Mouse (Mus musculus) megakaryocyte, embryonic 14.5 days (primary cell): ENCODE measurements around the gene Aunip.

Experiments used
- FLI1 ChIP-seq: IDR thresholded peaks from 2 replicates; pipeline ENCODE4 v1.6.1; 2012; ENCODE audit warnings: low read length, inconsistent platforms, mixed read lengths
- GATA1 ChIP-seq: IDR thresholded peaks from 3 replicates; pipeline ENCODE4 v1.6.1; 2012; ENCODE audit warnings: mixed read lengths, low read length, inconsistent platforms, borderline replicate concordance

- TF ChIP-seq GATA1, result no peak
- TF ChIP-seq FLI1, result no peak
Measured at GRCm38 (mm10) chr4:134558570-134559113, 47.8 kb downstream of the Aunip start.
